Mouse (Mus musculus) embryonic fibroblast, embryonic 13.5 days (primary cell): Measurements from ENCODE around the gene Gm2016.
"Not testable (repeated sequence)": the region's sequence is repeated elsewhere in the genome, so short reads cannot be mapped to it uniquely, and the experiment has no call there.

Source experiments
- CTCF ChIP-seq: IDR thresholded peaks from 2 replicates; pipeline ENCODE4 v1.5.1; 2011; ENCODE audit warnings: mild to moderate bottlenecking, control low read depth, low read length, moderate library complexity, borderline replicate concordance; ENCODE audit not compliant: insufficient read depth
- POLR2A ChIP-seq: IDR thresholded peaks from 2 replicates; pipeline ENCODE4 v1.6.1; 2011; ENCODE audit warnings: low read depth, mild to moderate bottlenecking, control low read depth, low read length, moderate library complexity

- TF ChIP-seq POLR2A, CTCF: not testable (repeated sequence)
These were observed 11.9 kb upstream of the Gm2016 start for GRCm38 (mm10) chr12:87861740-87862692.
